Mouse (Mus musculus) forebrain, embryonic 15.5 days (tissue): Measurements from ENCODE around the gene Pgam2. TPM values are rescaled to one million over a fixed set of nuclear protein-coding genes. Genes with fewer than 3 reads are reported as not detected.
A peak's percentile ranks its signal among the peaks of the same experiment; 100 is the strongest.

Source experiments
- ATAC-seq: fragments of 200-750 bp; cut with Nextera tagmentation; replicated peaks from 2 replicates; pipeline ENCODE4 v1.8.0; 2017; ENCODE audit warnings: mild to moderate bottlenecking, moderate TSS enrichment, moderate library complexity
- H3K27ac ChIP-seq: fragments of 300-500 bp; sonication (generic); replicated peaks from 2 replicates; pipeline ENCODE4 v1.5.1; 2015; ENCODE audit warnings: mild to moderate bottlenecking, inconsistent platforms
- H3K27me3 ChIP-seq: fragments of 300-500 bp; sonication (generic); 2 replicates; pipeline ENCODE4 v1.6.1; 2015; ENCODE audit warnings: inconsistent platforms
- H3K36me3 ChIP-seq: fragments of 300-500 bp; sonication (generic); 2 replicates; pipeline ENCODE4 v1.6.1; 2015; ENCODE audit warnings: mild to moderate bottlenecking, inconsistent platforms
- H3K4me1 ChIP-seq: fragments of 300-500 bp; sonication (generic); 2 replicates; pipeline ENCODE4 v1.6.1; 2015; ENCODE audit warnings: inconsistent platforms
- H3K4me2 ChIP-seq: fragments of 300-500 bp; sonication (generic); replicated peaks from 2 replicates; pipeline ENCODE4 v1.6.1; 2015; ENCODE audit warnings: mild to moderate bottlenecking, inconsistent platforms
- H3K4me3 ChIP-seq: fragments of 300-500 bp; sonication (generic); 2 replicates; pipeline ENCODE4 v1.5.1; 2015; ENCODE audit warnings: mild to moderate bottlenecking, inconsistent platforms
- H3K9ac ChIP-seq: fragments of 300-500 bp; sonication (generic); replicated peaks from 2 replicates; pipeline ENCODE4 v1.6.1; 2015; ENCODE audit warnings: mild to moderate bottlenecking, inconsistent platforms
- H3K9me3 ChIP-seq: fragments of 300-500 bp; sonication (generic); 2 replicates; pipeline ENCODE4 v1.6.1; 2016; ENCODE audit warnings: inconsistent platforms
- WGBS: fragments of 180-500 bp; shearing (Covaris S2); methylation state at CpG from one replicate; pipeline ENCODE4 v1.1.7; 2015; ENCODE audit warnings: mixed read lengths; 5-methylcytosine and 5-hydroxymethylcytosine counted together
- polyA plus RNA-seq: library from polyadenylated mRNA; unstranded; fragments of >200 nt; fragmentation: Nextera tagmentation; extraction: Ambion mirVana; gene quantifications from 2 replicates; pipeline ENCODE4 v1.2.1, GENCODE M21; 2015

The Pgam2 gene
- polyA plus RNA-seq, 1 experiment from 2014 or later = 1.9 TPM

- no peaks in the 10 kb centered on the region for H3K9me3 ChIP-seq
- no peak overlapping the region for H3K4me2 ChIP-seq
- WGBS = 79% methylated on average over 8 of the region's 8 CpGs
- H3K27ac ChIP-seq = no peak overlapping the region
- H3K4me1 ChIP-seq = no peaks in the 10 kb centered on the region
- no peak for ATAC-seq
- H3K36me3 ChIP-seq = peaks cover 35% of the 10 kb centered on the region
- H3K9ac ChIP-seq = no peak overlapping the region
- H3K27me3 ChIP-seq = no peaks in the 10 kb centered on the region
- no peak overlapping the region for H3K4me3 ChIP-seq
Measured at GRCm38 (mm10) chr11:5802457-5803217, 896 bp downstream of the Pgam2 start.

DNA sequence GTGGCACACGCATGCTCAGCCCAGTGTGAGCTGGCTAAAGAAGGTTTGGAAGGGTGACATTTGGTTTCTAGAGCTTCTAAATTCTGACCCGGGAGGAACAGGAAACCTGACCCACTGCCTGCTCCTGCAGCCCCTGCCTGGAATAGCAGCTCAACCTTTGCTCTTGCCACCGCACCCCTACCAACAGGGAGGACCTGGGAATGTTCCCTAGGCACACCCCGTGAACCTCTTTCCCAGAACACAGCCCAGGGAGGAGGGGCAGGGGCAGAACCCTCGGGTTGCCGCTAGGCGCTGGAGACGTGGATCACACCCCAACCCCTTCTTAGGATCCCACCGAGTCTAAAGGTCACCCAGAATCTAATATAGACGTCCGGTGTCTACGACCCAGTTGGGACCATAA lies 1.5 kb downstream of the Pgam2 start:
- ATAC-seq = no peak
- H3K9me3 ChIP-seq = no peaks in the 10 kb centered on the region
- H3K9ac ChIP-seq = no peak overlapping the region
- no peak overlapping the region for H3K27ac ChIP-seq
- no peak overlapping the region for H3K4me2 ChIP-seq
- peaks cover 42% of the 10 kb centered on the region for H3K36me3 ChIP-seq
- no peak overlapping the region for H3K4me3 ChIP-seq
- no peaks in the 10 kb centered on the region for H3K27me3 ChIP-seq
- no peaks in the 10 kb centered on the region for H3K4me1 ChIP-seq
- 77% methylated on average over 12 of the region's 12 CpGs for WGBS

DNA sequence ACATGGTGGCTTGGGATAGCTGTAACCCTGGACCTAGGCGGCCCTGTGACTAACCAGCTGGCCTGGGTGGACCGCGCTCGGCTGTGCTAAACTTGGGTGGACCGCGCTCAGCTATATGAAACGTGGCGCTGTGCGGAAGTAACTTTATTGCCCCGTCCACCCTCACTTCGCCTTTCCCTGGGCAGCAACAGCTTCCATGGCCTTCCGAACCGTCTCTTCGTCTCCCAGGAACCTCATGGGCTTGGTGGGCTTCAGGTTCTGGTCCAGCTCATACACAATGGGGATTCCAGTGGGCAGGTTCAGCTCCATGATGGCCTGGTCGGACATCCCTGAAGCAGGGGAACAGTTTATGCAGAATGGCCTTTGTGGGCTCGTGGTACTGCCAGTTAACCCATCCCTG lies 2.0 kb downstream of the Pgam2 start:
- Histone ChIP-seq H3K4me1 (no peaks in the 10 kb centered on the region), H3K27ac (no peak overlapping the region), H3K27me3 (no peaks in the 10 kb centered on the region), H3K36me3 (peaks cover 46% of the 10 kb centered on the region), H3K4me2 (no peak overlapping the region), H3K4me3 (no peak overlapping the region), H3K9ac (no peak overlapping the region), H3K9me3 (no peaks in the 10 kb centered on the region)
- ATAC-seq = no peak
- WGBS = 95% methylated on average over 16 of the region's 16 CpGs

DNA sequence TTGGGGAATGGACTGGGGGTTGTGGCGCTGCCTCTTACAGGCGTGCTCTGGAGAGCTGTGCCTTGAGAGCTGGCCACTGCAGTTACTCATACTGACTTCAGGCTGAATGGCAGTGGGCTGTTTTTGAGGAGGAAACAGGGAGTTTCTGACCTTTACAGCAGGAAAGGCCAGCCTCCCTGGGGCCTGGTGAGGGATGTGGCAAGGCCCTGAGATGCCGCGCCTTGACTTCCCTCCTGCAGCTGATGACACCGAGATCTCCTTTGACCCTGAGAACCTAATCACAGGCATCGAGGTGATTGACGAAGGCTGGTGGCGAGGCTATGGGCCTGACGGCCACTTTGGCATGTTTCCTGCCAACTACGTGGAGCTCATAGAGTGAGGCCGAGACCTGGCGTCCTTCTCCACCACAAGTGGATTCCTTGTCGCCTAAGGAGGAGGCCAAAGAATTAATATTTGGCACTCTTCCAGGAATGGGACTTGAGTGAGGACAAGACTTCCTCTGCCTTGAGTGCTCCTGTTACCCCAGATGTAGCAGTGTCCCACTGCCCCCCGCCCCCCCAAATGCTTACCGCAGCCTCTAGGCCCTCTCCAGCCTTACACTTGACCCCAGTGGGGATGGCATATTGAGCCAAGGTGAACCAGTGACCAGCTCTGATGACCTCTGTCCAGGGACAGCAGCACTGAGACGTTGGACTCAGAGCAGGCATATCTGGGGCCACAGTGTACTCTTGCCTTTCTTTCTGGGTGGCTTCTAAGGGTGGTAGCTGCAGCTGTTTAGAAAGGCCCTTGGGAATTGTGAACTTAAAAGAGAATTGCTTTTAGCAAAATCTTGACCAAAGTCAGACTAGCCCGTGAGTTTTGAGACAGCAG lies 3.7 kb downstream of the Pgam2 start:
- Histone ChIP-seq H3K36me3 (peaks cover 62% of the 10 kb centered on the region), H3K4me1 (no peaks in the 10 kb centered on the region), H3K27ac (no peak overlapping the region), H3K9me3 (no peaks in the 10 kb centered on the region), H3K4me3 (no peak overlapping the region), H3K27me3 (no peaks in the 10 kb centered on the region), H3K4me2 (no peak overlapping the region), H3K9ac (no peak overlapping the region)
- no peak for ATAC-seq
- 88% methylated on average over 17 of the region's 17 CpGs for WGBS

DNA sequence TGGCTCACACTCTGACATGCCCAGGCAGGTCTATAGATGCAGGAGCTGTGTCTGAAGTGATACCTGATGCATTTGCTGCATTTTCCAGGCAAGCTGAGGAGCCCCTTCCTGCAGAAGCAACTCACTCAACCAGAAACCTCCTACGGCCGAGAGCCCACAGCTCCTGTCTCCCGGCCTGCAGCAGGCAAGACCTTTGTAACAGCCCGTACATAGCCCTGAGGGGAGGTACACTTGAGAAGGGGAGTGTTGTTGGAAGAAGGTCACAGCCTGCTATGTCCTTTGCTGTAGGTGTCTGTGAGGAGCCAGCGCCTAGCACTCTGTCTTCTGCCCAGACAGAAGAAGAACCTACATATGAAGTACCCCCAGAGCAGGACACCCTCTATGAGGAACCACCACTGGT lies 5.6 kb downstream of the Pgam2 start:
- Histone ChIP-seq H3K4me2 (no peak overlapping the region), H3K36me3 (peaks cover 79% of the 10 kb centered on the region), H3K27me3 (no peaks in the 10 kb centered on the region), H3K4me1 (no peaks in the 10 kb centered on the region), H3K9ac (no peak overlapping the region), H3K27ac (no peak overlapping the region), H3K4me3 (no peak overlapping the region), H3K9me3 (no peaks in the 10 kb centered on the region)
- no peak for ATAC-seq
- 92% methylated on average over 5 of the region's 5 CpGs for WGBS

GRCm38 (mm10) chr11:5797371-5797770 lies 6.2 kb downstream of the Pgam2 start:
- H3K9me3 ChIP-seq = no peaks in the 10 kb centered on the region
- no peak overlapping the region for H3K4me2 ChIP-seq
- no peaks in the 10 kb centered on the region for H3K4me1 ChIP-seq
- 75% methylated on average over 11 of the region's 11 CpGs for WGBS
- H3K4me3 ChIP-seq = no peak overlapping the region
- H3K27ac ChIP-seq = no peak overlapping the region
- H3K36me3 ChIP-seq = peaks cover 85% of the 10 kb centered on the region
- no peaks in the 10 kb centered on the region for H3K27me3 ChIP-seq
- ATAC-seq = no peak
- H3K9ac ChIP-seq = no peak overlapping the region

DNA sequence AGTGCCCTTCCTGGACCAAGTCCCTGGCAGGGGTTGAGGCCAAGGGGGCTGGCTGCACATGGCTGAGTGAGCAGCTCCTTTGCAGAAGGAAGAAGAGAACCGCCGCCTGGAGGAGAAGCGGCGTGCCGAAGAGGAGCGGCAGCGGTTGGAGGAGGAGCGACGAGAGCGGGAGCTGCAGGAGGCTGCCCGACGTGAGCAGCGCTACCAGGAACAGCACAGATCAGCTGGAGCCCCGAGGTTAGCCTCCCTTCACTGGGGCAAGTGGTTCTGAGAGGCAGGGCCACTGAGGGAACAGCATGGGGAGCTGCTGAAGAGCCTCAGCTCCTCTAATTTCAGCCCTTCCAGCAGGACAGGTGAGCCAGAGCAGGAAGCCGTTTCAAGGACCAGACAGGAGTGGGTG lies 6.6 kb downstream of the Pgam2 start:
- WGBS = 87% methylated on average over 15 of the region's 15 CpGs
- Histone ChIP-seq H3K4me1 (no peaks in the 10 kb centered on the region), H3K27ac (no peak overlapping the region), H3K27me3 (no peaks in the 10 kb centered on the region), H3K9ac (no peak overlapping the region), H3K4me3 (no peak overlapping the region), H3K9me3 (no peaks in the 10 kb centered on the region), H3K4me2 (no peak overlapping the region), H3K36me3 (peaks cover 89% of the 10 kb centered on the region)
- ATAC-seq = no peak

DNA sequence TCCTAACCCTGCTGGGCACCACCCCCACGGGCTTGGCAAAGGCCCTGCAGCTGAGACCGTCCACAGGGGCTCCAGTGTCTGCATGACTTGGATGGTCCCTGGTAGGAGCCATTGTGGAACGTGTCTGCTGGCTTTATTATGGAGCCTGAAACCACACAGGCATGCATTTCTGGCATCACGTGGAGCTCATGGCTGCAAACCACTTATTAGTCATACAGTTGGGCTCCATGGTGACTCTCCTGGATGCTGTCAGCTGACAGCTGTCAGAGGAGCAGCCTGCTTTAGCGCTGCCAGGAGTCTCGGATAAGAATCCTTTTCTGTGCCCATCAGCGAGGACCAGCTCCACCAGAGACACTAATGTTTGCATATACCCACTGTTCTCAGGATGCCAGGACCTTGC lies 7.8 kb downstream of the Pgam2 start:
- Histone ChIP-seq H3K36me3 (peaks cover 86% of the 10 kb centered on the region), H3K4me2 (no peak overlapping the region), H3K9me3 (no peaks in the 10 kb centered on the region), H3K27ac (peak overlapping the region; percentile 45; the same call in 1 of the 2 replicates), H3K4me3 (no peak overlapping the region), H3K27me3 (no peaks in the 10 kb centered on the region), H3K9ac (no peak overlapping the region), H3K4me1 (0 out of 2 replicates have a peak, but pooled peaks cover under 1% of the 10 kb centered on the region)
- WGBS = 77% methylated on average over 7 of the region's 7 CpGs
- peak; percentile 55 for ATAC-seq

GRCm38 (mm10) chr11:5795290-5795689 lies 8.2 kb downstream of the Pgam2 start:
- WGBS = 87% methylated on average over 9 of the region's 9 CpGs
- peak overlapping the region; percentile 45; the same call in 1 of the 2 replicates for H3K27ac ChIP-seq
- no peak for ATAC-seq

GRCm38 (mm10) chr11:5790431-5790830 lies 13.1 kb downstream of the Pgam2 start:
- peaks cover 35% of the 10 kb centered on the region for H3K36me3 ChIP-seq
- H3K9me3 ChIP-seq = no peaks in the 10 kb centered on the region
- no peak overlapping the region for H3K27ac ChIP-seq
- no peak overlapping the region for H3K4me2 ChIP-seq
- peaks cover 27% of the 10 kb centered on the region for H3K4me1 ChIP-seq
- WGBS = 97% methylated on average over 1 of the region's 1 CpGs
- ATAC-seq = no peak
- H3K9ac ChIP-seq = no peak overlapping the region
- no peak overlapping the region for H3K4me3 ChIP-seq
- no peaks in the 10 kb centered on the region for H3K27me3 ChIP-seq

More at GRCm38 (mm10) chr11:5795290-5795689, 8.2 kb downstream of the Pgam2 start:
- peaks cover 82% of the 10 kb centered on the region for H3K36me3 ChIP-seq
- H3K9ac ChIP-seq = no peak overlapping the region
- 0 out of 2 replicates have a peak, but pooled peaks cover 4% of the 10 kb centered on the region for H3K4me1 ChIP-seq
- H3K4me3 ChIP-seq = no peak overlapping the region
- H3K9me3 ChIP-seq = no peaks in the 10 kb centered on the region
- H3K4me2 ChIP-seq = no peak overlapping the region
- no peaks in the 10 kb centered on the region for H3K27me3 ChIP-seq

DNA sequence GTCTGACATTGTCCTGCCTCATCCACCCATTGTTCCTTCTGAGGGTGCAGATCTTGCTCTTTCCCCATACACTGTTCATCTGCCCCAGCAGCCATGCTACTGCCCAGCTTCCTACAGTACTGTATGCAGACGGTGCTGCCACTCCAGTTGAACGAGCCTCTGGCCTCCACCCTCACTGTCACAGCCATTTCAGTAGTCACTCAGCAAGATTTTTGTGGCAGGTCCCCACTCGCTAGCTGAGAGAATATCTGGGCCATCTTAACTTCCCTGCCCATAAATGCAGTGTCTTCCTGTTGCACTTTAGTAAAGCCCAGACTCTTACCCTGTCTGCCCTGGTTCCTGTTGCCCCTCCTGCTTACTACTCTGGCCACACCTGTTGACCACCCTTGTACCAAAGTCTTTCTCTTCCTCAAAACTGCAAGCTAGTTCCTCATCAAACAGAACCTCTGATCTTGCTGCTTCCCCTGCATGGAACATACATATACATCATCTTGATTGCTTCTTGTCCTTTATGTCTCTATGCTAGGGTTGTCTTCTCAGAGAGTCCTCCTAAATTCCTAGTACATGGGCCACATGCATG lies 13.7 kb downstream of the Pgam2 start:
- Histone ChIP-seq H3K4me3 (peak overlapping the region; percentile 76; the same call in 1 of the 2 replicates), H3K9me3 (no peaks in the 10 kb centered on the region), H3K9ac (no peak overlapping the region), H3K27ac (no peak overlapping the region), H3K36me3 (peaks cover 30% of the 10 kb centered on the region), H3K27me3 (no peaks in the 10 kb centered on the region), H3K4me2 (0 out of 2 replicates have a peak overlapping the region, but pooled peaks have one; percentile 87), H3K4me1 (peaks cover 27% of the 10 kb centered on the region)
- 88% methylated on average over 3 of the region's 3 CpGs for WGBS
- no peak for ATAC-seq
